Mouse (Mus musculus) lung, postnatal 0 days (tissue): ENCODE measurements around the gene Odf4. TPM values are rescaled to one million over a fixed set of nuclear protein-coding genes. Genes with fewer than 3 reads are reported as not detected.
A peak's percentile ranks its signal among the peaks of the same experiment; 100 is the strongest.
"Not testable (repeated sequence)": the region's sequence is repeated elsewhere in the genome, so short reads cannot be mapped to it uniquely, and the experiment has no call there.

Source experiments
- ATAC-seq: fragments of 200-750 bp; cut with Nextera tagmentation; 2 replicates; pipeline ENCODE4 v1.8.0; 2017; ENCODE audit warnings: moderate library complexity
- DNase-seq: peaks from one replicate; pipeline ENCODE4 v3.0.0-alpha.2; 2016; ENCODE audit warnings: low spot score
- H3K27ac ChIP-seq: fragments of 300-500 bp; sonication (generic); 2 replicates; pipeline ENCODE4 v1.5.1; 2014; ENCODE audit warnings: antibody characterized with exemption, mild to moderate bottlenecking, low read length, mixed read lengths
- H3K27me3 ChIP-seq: fragments of 300-500 bp; sonication (generic); replicated peaks from 2 replicates; pipeline ENCODE4 v1.6.1; 2014; ENCODE audit warnings: low read length, mixed read lengths; ENCODE audit not compliant: insufficient read depth
- H3K36me3 ChIP-seq: fragments of 300-500 bp; sonication (generic); 2 replicates; pipeline ENCODE4 v1.6.1; 2014; ENCODE audit warnings: low read length, mixed read lengths; ENCODE audit not compliant: insufficient read depth
- H3K4me1 ChIP-seq: fragments of 300-500 bp; sonication (generic); 2 replicates; pipeline ENCODE4 v1.6.1; 2014; ENCODE audit warnings: antibody characterized with exemption, low read depth, low read length, mixed read lengths; ENCODE audit not compliant: insufficient read depth
- H3K4me2 ChIP-seq: fragments of 300-500 bp; sonication (generic); replicated peaks from 2 replicates; pipeline ENCODE4 v1.6.1; 2014; ENCODE audit warnings: low read depth, mild to moderate bottlenecking, low read length, moderate library complexity, mixed read lengths
- H3K4me3 ChIP-seq: fragments of 300-500 bp; sonication (generic); 2 replicates; pipeline ENCODE4 v1.5.1; 2014; ENCODE audit warnings: low read depth, low read length
- H3K9ac ChIP-seq: fragments of 300-500 bp; sonication (generic); replicated peaks from 2 replicates; pipeline ENCODE4 v1.6.1; 2014; ENCODE audit warnings: low read depth, mild to moderate bottlenecking
- H3K9me3 ChIP-seq: fragments of 300-500 bp; sonication (generic); 2 replicates; pipeline ENCODE4 v1.6.1; 2016; ENCODE audit warnings: low read length, mixed read lengths
- CTCF ChIP-seq: IDR thresholded peaks from 2 replicates; pipeline ENCODE4 v1.5.1; 2016; ENCODE audit warnings: antibody characterized with exemption, mild to moderate bottlenecking
- EP300 ChIP-seq: IDR thresholded peaks from 2 replicates; pipeline ENCODE4 v1.6.1; 2016; ENCODE audit warnings: antibody characterized with exemption, mild to moderate bottlenecking, control low read depth
- WGBS: fragments of 180-500 bp; shearing (Covaris S2); extraction: QIAGEN DNeasy Blood & Tissue Kit; methylation state at CpG from one replicate; pipeline ENCODE4 v1.1.7; 2014; 5-methylcytosine and 5-hydroxymethylcytosine counted together
- polyA plus RNA-seq: library from polyadenylated mRNA; unstranded; fragments of >200 nt; fragmentation: Nextera tagmentation; extraction: Ambion mirVana; gene quantifications from 2 replicates; pipeline ENCODE4 v1.2.1, GENCODE M21; 2015

Gene Odf4
- not detected in 2 replicates for polyA plus RNA-seq

- H3K27me3 ChIP-seq: no peaks in the 10 kb centered on the region
- no peaks in the 10 kb centered on the region for H3K9me3 ChIP-seq
- WGBS: 78% methylated on average over 3 of the region's 3 CpGs
Observed at GRCm38 (mm10) chr11:68926981-68927380, at the start of gene Odf4. Odf4 (minus strand) TSS chr11:68927081.

GRCm38 (mm10) chr11:68975601-68976000, 48.7 kb upstream of the Odf4 start:
- no peak overlapping the region for H3K4me3 ChIP-seq
- WGBS: 82% methylated on average over 1 of the region's 1 CpGs
- H3K27me3 ChIP-seq: no peaks in the 10 kb centered on the region
- H3K9ac ChIP-seq: no peak overlapping the region
- H3K36me3 ChIP-seq: no peaks in the 10 kb centered on the region
- H3K4me1 ChIP-seq: peaks cover 4% of the 10 kb centered on the region; the same call in 1 of the 2 replicates
- TF ChIP-seq CTCF (no peak), EP300 (no peak)
- no peak for DNase-seq
- no peak overlapping the region for H3K4me2 ChIP-seq
- ATAC-seq: no peak
- H3K9me3 ChIP-seq: no peaks in the 10 kb centered on the region
- H3K27ac ChIP-seq: no peak overlapping the region

More at GRCm38 (mm10) chr11:68926981-68927380, at the start of gene Odf4:
- no peak within 1 kb of the TSS for H3K27ac ChIP-seq
- ATAC-seq: no peak
- no peaks in the 10 kb centered on the region for H3K36me3 ChIP-seq
- no peak for DNase-seq
- no peak within 1 kb of the TSS for H3K4me3 ChIP-seq
- no peaks in the 10 kb centered on the region for H3K4me1 ChIP-seq
- H3K9ac ChIP-seq: no peak within 1 kb of the TSS
- TF ChIP-seq CTCF (no peak), EP300 (no peak)
- no peak within 1 kb of the TSS for H3K4me2 ChIP-seq

- Histone ChIP-seq H3K4me2 (peak within 1 kb of the TSS; percentile 63), H3K4me1 (peaks cover 4% of the 10 kb centered on the region; the same call in 1 of the 2 replicates), H3K36me3 (no peaks in the 10 kb centered on the region), H3K9me3 (no peaks in the 10 kb centered on the region), H3K27me3 (no peaks in the 10 kb centered on the region), H3K9ac (no peak within 1 kb of the TSS), H3K27ac (no peak within 1 kb of the TSS), H3K4me3 (peak within 1 kb of the TSS; percentile 34)
- DNase-seq (no peak), ATAC-seq (no peak)
- 74% methylated on average over 7 of the region's 7 CpGs for WGBS
- TF ChIP-seq CTCF (no peak), EP300 (no peak)
Observed at GRCm38 (mm10) chr11:68975085-68975484, 48.2 kb upstream of the Odf4 start, which contains the start of gene Rangrf. Rangrf (minus strand) TSS chr11:68975185.

- no peaks in the 10 kb centered on the region for H3K9me3 ChIP-seq
- no peak overlapping the region for H3K9ac ChIP-seq
- no peak for DNase-seq
- no peak; the same call in 1 of the 2 replicates for ATAC-seq
- H3K4me2 ChIP-seq: peak overlapping the region; percentile 63
- 23% methylated on average over 6 of the region's 6 CpGs for WGBS
- H3K4me3 ChIP-seq: peak overlapping the region; percentile 34
- no peaks in the 10 kb centered on the region for H3K27me3 ChIP-seq
- no peaks in the 10 kb centered on the region for H3K36me3 ChIP-seq
- H3K4me1 ChIP-seq: peaks cover 4% of the 10 kb centered on the region; the same call in 1 of the 2 replicates
- no peak for TF ChIP-seq EP300
- TF ChIP-seq CTCF: no peak
- H3K27ac ChIP-seq: no peak overlapping the region
Observed at GRCm38 (mm10) chr11:68974059-68974450, 47.2 kb upstream of the Odf4 start.

- H3K9me3 ChIP-seq, H3K36me3 ChIP-seq, H3K27ac ChIP-seq, H3K27me3 ChIP-seq, H3K9ac ChIP-seq, H3K4me1 ChIP-seq: not testable (repeated sequence)
- ATAC-seq (peak; percentile 93), DNase-seq (peak; percentile 88)
- WGBS: under 1% methylated on average over 37 of the region's 38 CpGs
- H3K4me3 ChIP-seq: peak overlapping the region; percentile 34
- H3K4me2 ChIP-seq: peak overlapping the region; percentile 63
Observed at GRCm38 (mm10) chr11:68973250-68974058, 46.6 kb upstream of the Odf4 start.

GRCm38 (mm10) chr11:68970232-68970631, 43.4 kb upstream of the Odf4 start:
- TF ChIP-seq EP300 (no peak), CTCF (no peak)
- no peak overlapping the region for H3K27ac ChIP-seq
- DNase-seq: peak; percentile 69
- WGBS: 45% methylated on average over 4 of the region's 4 CpGs
- no peak for ATAC-seq
- H3K9ac ChIP-seq: no peak overlapping the region
- no peaks in the 10 kb centered on the region for H3K27me3 ChIP-seq
- no peak overlapping the region for H3K4me2 ChIP-seq
- no peaks in the 10 kb centered on the region for H3K9me3 ChIP-seq
- H3K36me3 ChIP-seq: no peaks in the 10 kb centered on the region
- no peak overlapping the region for H3K4me3 ChIP-seq
- peaks cover 10% of the 10 kb centered on the region; the same call in 1 of the 2 replicates for H3K4me1 ChIP-seq
